Mouse (Mus musculus): ENCODE results near the gene Stra6l. TPM values are rescaled to one million over a fixed set of nuclear protein-coding genes. Genes with fewer than 3 reads are reported as not detected.

The Stra6l gene
- total RNA-seq (2014; rRNA removed) (86.7 and 103 TPM in 2 replicates), polyA plus RNA-seq (2012; rRNA removed) (161 and 173 TPM in 2 replicates)

DNA sequence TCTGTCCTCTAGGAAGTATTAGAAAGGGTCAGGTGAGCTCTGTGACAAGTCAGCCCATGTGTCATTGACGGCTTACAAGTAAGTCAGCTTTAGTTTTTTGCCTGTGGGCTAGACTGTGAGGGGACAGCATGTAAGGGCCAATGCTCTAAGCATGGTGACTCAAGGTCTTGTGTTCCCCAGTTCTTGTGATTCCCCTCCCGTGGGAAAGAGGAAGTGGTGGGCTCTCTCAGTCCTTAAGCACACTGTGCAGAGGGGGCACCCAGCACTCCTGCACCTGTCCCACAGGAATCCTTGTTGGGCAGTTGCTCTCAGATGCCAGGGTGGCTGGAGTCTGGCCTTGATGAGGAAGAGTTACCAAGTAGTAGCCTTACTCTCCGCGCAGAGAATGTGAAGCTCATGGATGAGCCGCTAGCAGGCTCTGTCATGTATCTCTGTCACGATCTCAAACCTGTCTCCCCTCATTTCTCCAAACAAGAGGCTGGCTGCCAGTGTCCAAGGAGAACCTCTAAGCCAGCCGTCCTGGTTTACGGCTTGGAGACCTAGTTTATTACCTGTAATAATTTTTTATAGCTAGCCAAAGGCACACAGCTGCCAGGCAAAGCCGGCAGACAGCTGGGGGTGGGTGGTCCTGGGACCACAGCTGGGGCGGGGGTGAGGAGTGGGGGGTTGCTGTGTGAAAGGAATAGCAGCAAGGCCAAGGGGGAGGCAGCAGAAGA, at the start of gene Stra6l:
Gene Stra6l (plus strand): TSS at position 556 of the 716 bp plus-strand sequence.
- Histone ChIP-seq H3K4me1 (ENCODE audit: control insufficient read depth, insufficient read depth, low read length) (peaks cover 30% of the 10 kb centered on the region), H3K27me3 (ENCODE audit: control insufficient read depth, insufficient read depth, low read length) (no peaks in the 10 kb centered on the region), H3K9ac (ENCODE audit: low read depth, low read length) (peak within 1 kb of the TSS; percentile 66), H3K27ac (replicated peaks; ENCODE audit: insufficient read depth, low read depth, low read length) (peak within 1 kb of the TSS; percentile 77), H3K4me3 (ENCODE audit: insufficient read depth, low read depth, low read length) (peak within 1 kb of the TSS; percentile 64), H3K36me3 (ENCODE audit: control insufficient read depth, insufficient read depth, low read length) (no peaks in the 10 kb centered on the region), H3K79me2 (ENCODE audit: control insufficient read depth, insufficient read depth, low read length) (peaks cover 13% of the 10 kb centered on the region; the same call in 1 of the 2 replicates)
- TF ChIP-seq POLR2A (IDR thresholded peaks at IDR 0.05; ENCODE audit: extremely low read depth, insufficient read depth, low read length), result no peak
- no peak for TF ChIP-seq CTCF (IDR thresholded peaks at IDR 0.05; ENCODE audit: low read depth, low read length)
- WGBS, result 32% methylated on average over 10 of the region's 10 CpGs
- DNase-seq (ENCODE audit: extremely low read depth, low read depth, low spot score), result peak; percentile 41

DNA sequence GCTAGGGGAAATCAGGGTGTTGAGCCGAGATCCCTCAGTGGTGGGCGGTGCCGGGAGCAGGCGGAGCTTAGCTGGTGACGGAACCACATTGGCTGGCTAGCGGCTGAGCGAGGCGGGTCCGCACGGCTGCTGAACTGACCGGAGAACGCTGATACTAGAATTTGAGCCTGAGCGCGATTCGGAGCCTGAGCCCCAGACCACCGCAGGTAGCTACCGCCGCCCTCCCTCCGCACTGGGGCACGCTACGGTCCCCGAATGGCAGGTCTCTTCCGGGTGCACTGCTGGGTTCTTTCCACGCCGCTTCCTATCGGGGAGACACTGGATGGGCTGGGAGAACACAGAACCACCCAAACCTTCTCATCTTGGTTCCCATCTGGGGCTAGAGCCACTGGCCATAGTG, 49.5 kb upstream of the Stra6l start, which contains the start of gene Aldh1b1:
Gene Aldh1b1 (plus strand): TSS at position 59 of the 400 bp plus-strand sequence.
- no peaks in the 10 kb centered on the region for H3K36me3 ChIP-seq (ENCODE audit: control insufficient read depth, insufficient read depth, low read length)
- peaks cover 4% of the 10 kb centered on the region for H3K4me1 ChIP-seq (ENCODE audit: control insufficient read depth, insufficient read depth, low read length)
- no peaks in the 10 kb centered on the region for H3K79me2 ChIP-seq (ENCODE audit: control insufficient read depth, insufficient read depth, low read length)
- peak within 1 kb of the TSS; percentile 79 for H3K9ac ChIP-seq (ENCODE audit: low read depth, low read length)
- peak; percentile 60 for DNase-seq (ENCODE audit: extremely low read depth, low read depth, low spot score)
- H3K27me3 ChIP-seq (ENCODE audit: control insufficient read depth, insufficient read depth, low read length), result no peaks in the 10 kb centered on the region
- TF ChIP-seq POLR2A (IDR thresholded peaks at IDR 0.05; ENCODE audit: extremely low read depth, insufficient read depth, low read length), result no peak
- TF ChIP-seq CTCF (IDR thresholded peaks at IDR 0.05; ENCODE audit: low read depth, low read length), result 0 out of 2 replicates have a peak, but pooled peaks have one; percentile 6
- WGBS, result 1% methylated on average over 26 of the region's 26 CpGs
- 0 out of 2 replicates have a peak within 1 kb of the TSS, but pooled peaks have one; percentile 31 for H3K27ac ChIP-seq (replicated peaks; ENCODE audit: insufficient read depth, low read depth, low read length)
- peak within 1 kb of the TSS; percentile 89 for H3K4me3 ChIP-seq (ENCODE audit: insufficient read depth, low read depth, low read length)

- Histone ChIP-seq H3K4me3 (ENCODE audit: insufficient read depth, low read depth, low read length) (no peak overlapping the region), H3K4me1 (ENCODE audit: control insufficient read depth, insufficient read depth, low read length) (peaks cover 4% of the 10 kb centered on the region), H3K9ac (ENCODE audit: low read depth, low read length) (no peak overlapping the region; the same call in 1 of the 2 replicates), H3K36me3 (ENCODE audit: control insufficient read depth, insufficient read depth, low read length) (no peaks in the 10 kb centered on the region), H3K27ac (replicated peaks; ENCODE audit: insufficient read depth, low read depth, low read length) (no peak overlapping the region), H3K79me2 (ENCODE audit: control insufficient read depth, insufficient read depth, low read length) (no peaks in the 10 kb centered on the region), H3K27me3 (ENCODE audit: control insufficient read depth, insufficient read depth, low read length) (no peaks in the 10 kb centered on the region)
- 27% methylated on average over 3 of the region's 3 CpGs for WGBS
- DNase-seq (ENCODE audit: extremely low read depth, low read depth, low spot score), result no peak
- TF ChIP-seq CTCF (IDR thresholded peaks at IDR 0.05; ENCODE audit: low read depth, low read length) (no peak), POLR2A (IDR thresholded peaks at IDR 0.05; ENCODE audit: extremely low read depth, insufficient read depth, low read length) (no peak)
These were observed 48.4 kb upstream of the Stra6l start for GRCm38 (mm10) chr4:45799956-45800537.

DNA sequence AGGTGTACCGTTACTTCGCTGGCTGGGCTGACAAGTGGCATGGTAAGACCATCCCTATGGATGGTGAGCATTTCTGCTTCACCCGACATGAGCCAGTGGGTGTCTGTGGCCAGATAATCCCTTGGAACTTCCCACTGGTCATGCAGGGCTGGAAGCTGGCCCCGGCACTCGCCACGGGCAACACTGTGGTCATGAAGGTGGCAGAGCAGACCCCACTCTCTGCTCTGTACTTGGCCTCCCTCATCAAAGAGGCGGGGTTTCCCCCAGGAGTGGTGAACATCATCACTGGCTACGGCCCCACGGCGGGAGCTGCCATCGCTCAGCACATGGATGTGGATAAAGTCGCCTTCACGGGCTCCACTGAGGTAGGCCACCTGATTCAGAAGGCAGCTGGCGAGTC, 45.6 kb upstream of the Stra6l start:
- no peaks in the 10 kb centered on the region for H3K79me2 ChIP-seq (ENCODE audit: control insufficient read depth, insufficient read depth, low read length)
- DNase-seq (ENCODE audit: extremely low read depth, low read depth, low spot score), result no peak
- H3K27me3 ChIP-seq (ENCODE audit: control insufficient read depth, insufficient read depth, low read length), result no peaks in the 10 kb centered on the region
- TF ChIP-seq CTCF (IDR thresholded peaks at IDR 0.05; ENCODE audit: low read depth, low read length) (no peak), POLR2A (IDR thresholded peaks at IDR 0.05; ENCODE audit: extremely low read depth, insufficient read depth, low read length) (no peak)
- H3K27ac ChIP-seq (replicated peaks; ENCODE audit: insufficient read depth, low read depth, low read length), result no peak overlapping the region
- H3K4me1 ChIP-seq (ENCODE audit: control insufficient read depth, insufficient read depth, low read length), result peaks cover 3% of the 10 kb centered on the region
- H3K4me3 ChIP-seq (ENCODE audit: insufficient read depth, low read depth, low read length), result no peak overlapping the region
- WGBS, result 96% methylated on average over 14 of the region's 14 CpGs
- no peaks in the 10 kb centered on the region for H3K36me3 ChIP-seq (ENCODE audit: control insufficient read depth, insufficient read depth, low read length)
- H3K9ac ChIP-seq (ENCODE audit: low read depth, low read length), result no peak overlapping the region

GRCm38 (mm10) chr4:45808034-45808433, 40.4 kb upstream of the Stra6l start:
- Histone ChIP-seq H3K4me1 (ENCODE audit: control insufficient read depth, insufficient read depth, low read length) (no peaks in the 10 kb centered on the region), H3K27ac (replicated peaks; ENCODE audit: insufficient read depth, low read depth, low read length) (no peak overlapping the region), H3K79me2 (ENCODE audit: control insufficient read depth, insufficient read depth, low read length) (no peaks in the 10 kb centered on the region), H3K27me3 (ENCODE audit: control insufficient read depth, insufficient read depth, low read length) (no peaks in the 10 kb centered on the region), H3K36me3 (ENCODE audit: control insufficient read depth, insufficient read depth, low read length) (no peaks in the 10 kb centered on the region), H3K9ac (ENCODE audit: low read depth, low read length) (no peak overlapping the region), H3K4me3 (ENCODE audit: insufficient read depth, low read depth, low read length) (no peak overlapping the region)
- DNase-seq (ENCODE audit: extremely low read depth, low read depth, low spot score), result no peak
- TF ChIP-seq POLR2A (IDR thresholded peaks at IDR 0.05; ENCODE audit: extremely low read depth, insufficient read depth, low read length), result no peak
- TF ChIP-seq CTCF (IDR thresholded peaks at IDR 0.05; ENCODE audit: low read depth, low read length), result no peak
- 77% methylated on average over 7 of the region's 7 CpGs for WGBS

All from liver, adult 2 months (tissue).